ENCODE assay signal across 26 mouse cellular contexts in genomic region chr6:137512753-137513152, GRCm38 (mm10).
DNase-seq lines count a peak whose midpoint lies in the region; ATAC-seq lines count a peak whose summit lies in the region.
"Had no signal": no experiment of that assay in that cellular context is flagged by ENCODE, and none has a peak within 500 bp of the region (broad histone marks: within the 10 kb centered on the region; RNA-seq: fewer than 3 reads in every experiment).

No protein-coding gene starts in this region.

- peaks cover 10% of the 10 kb centered on the region for H3K36me3 ChIP-seq in heart, embryonic 15.5 days
- H3K36me3 ChIP-seq in limb, embryonic 10.5 days, result no peaks in the 10 kb centered on the region
- no peaks in the 10 kb centered on the region for H3K36me3 ChIP-seq in liver, embryonic 12.5 days
- H3K36me3 ChIP-seq: forebrain, embryonic 12.5 days had no signal

- peak overlapping the region; percentile 33 for H3K27ac ChIP-seq in heart, embryonic 15.5 days
- H3K27ac ChIP-seq in limb, embryonic 10.5 days, result no peak overlapping the region
- no peak overlapping the region for H3K27ac ChIP-seq in liver, embryonic 12.5 days
- H3K27ac ChIP-seq: embryonic facial prominence, embryonic 13.5 days; forebrain, embryonic 12.5 days; intestine, embryonic 15.5 days; layer of hippocampus, adult 2 months; limb, embryonic 13.5 days; stomach, embryonic 15.5 days had no signal

- DNase-seq in heart, postnatal 4 days, result no peak
- peak; percentile 7 for DNase-seq in limb, embryonic 10.5 days (ENCODE audit: low spot score)
- no peak for DNase-seq in cerebellum, adult 9-11 months
- DNase-seq in ovary, postnatal 10 days (ENCODE audit: low spot score), result no peak
- DNase-seq: adrenal gland, adult 8-10 months; cerebellum, adult 11-12 months; cerebellum, postnatal 25 days; embryo, embryonic 11 days; gastrocnemius, postnatal 25 days; kidney, adult 8-10 months; kidney, postnatal 25 days; lung, embryonic 14.5 days; lung, postnatal 36 days; thymus, postnatal 36 days had no signal

- no peaks in the 10 kb centered on the region for H3K4me1 ChIP-seq in heart, embryonic 15.5 days (replicated peaks)
- no peaks in the 10 kb centered on the region for H3K4me1 ChIP-seq in limb, embryonic 10.5 days
- peaks cover 13% of the 10 kb centered on the region; the same call in 1 of the 2 replicates for H3K4me1 ChIP-seq in liver, embryonic 12.5 days
- H3K4me1 ChIP-seq: embryonic facial prominence, embryonic 13.5 days; forebrain, embryonic 12.5 days; intestine, embryonic 15.5 days; limb, embryonic 13.5 days; stomach, embryonic 15.5 days had no signal

- no peak overlapping the region for H3K9ac ChIP-seq in heart, embryonic 15.5 days
- no peak overlapping the region for H3K9ac ChIP-seq in liver, embryonic 12.5 days
- H3K9ac ChIP-seq: embryonic facial prominence, embryonic 13.5 days; forebrain, embryonic 12.5 days; intestine, embryonic 15.5 days; limb, embryonic 13.5 days; lung, embryonic 14.5 days; stomach, embryonic 15.5 days had no signal

- WGBS in heart, embryonic 15.5 days, result 39% methylated on average over 5 of the region's 5 CpGs
- 86% methylated on average over 5 of the region's 5 CpGs for WGBS in limb, embryonic 10.5 days
- 11% methylated on average over 5 of the region's 5 CpGs for WGBS in liver, embryonic 12.5 days (ENCODE audit: insufficient replicate concordance)

- H3K4me2 ChIP-seq in heart, embryonic 15.5 days, result no peak overlapping the region
- H3K4me2 ChIP-seq in liver, embryonic 12.5 days, result no peak overlapping the region
- H3K4me2 ChIP-seq: embryonic facial prominence, embryonic 13.5 days; forebrain, embryonic 12.5 days; intestine, embryonic 15.5 days; limb, embryonic 13.5 days; lung, embryonic 14.5 days; stomach, embryonic 15.5 days had no signal

- peak; percentile 62 for ATAC-seq in heart, embryonic 15.5 days (replicated peaks; ENCODE audit: insufficient number of reproducible peaks, insufficient read depth, low FRiP score, low read depth)
- peak; percentile 79 for ATAC-seq in liver, embryonic 12.5 days
- peak; percentile 75 for ATAC-seq in megakaryocyte progenitor cell, adult 5-6 weeks (replicated peaks; ENCODE audit: poor library complexity)
- ATAC-seq: activated CD4-positive, CD25-positive, alpha-beta regulatory T cell, adult 4 months; hindbrain, embryonic 16.5 days; intestine, embryonic 15.5 days had no signal

- H3K27me3 ChIP-seq in heart, embryonic 15.5 days, result no peaks in the 10 kb centered on the region
- H3K27me3 ChIP-seq in limb, embryonic 10.5 days (ENCODE audit: low read depth, poor library complexity, severe bottlenecking), result no peaks in the 10 kb centered on the region
- no peaks in the 10 kb centered on the region for H3K27me3 ChIP-seq in liver, embryonic 12.5 days (replicated peaks)
- H3K27me3 ChIP-seq: embryonic facial prominence, embryonic 13.5 days; forebrain, embryonic 12.5 days; intestine, embryonic 15.5 days; limb, embryonic 13.5 days; stomach, embryonic 15.5 days had no signal

- no peaks in the 10 kb centered on the region for H3K9me3 ChIP-seq in heart, embryonic 15.5 days (replicated peaks)
- H3K9me3 ChIP-seq in limb, embryonic 10.5 days (replicated peaks), result no peaks in the 10 kb centered on the region
- H3K9me3 ChIP-seq in liver, embryonic 12.5 days (replicated peaks), result no peaks in the 10 kb centered on the region
- H3K9me3 ChIP-seq: embryonic facial prominence, embryonic 13.5 days; forebrain, embryonic 12.5 days; intestine, embryonic 15.5 days; limb, embryonic 13.5 days; stomach, embryonic 15.5 days had no signal

- H3K4me3 ChIP-seq in heart, embryonic 15.5 days, result no peak overlapping the region
- H3K4me3 ChIP-seq in limb, embryonic 10.5 days, result no peak overlapping the region
- no peak overlapping the region for H3K4me3 ChIP-seq in liver, embryonic 12.5 days
- H3K4me3 ChIP-seq: embryonic facial prominence, embryonic 13.5 days; erythroblast, embryonic 14.5 days; forebrain, embryonic 12.5 days; intestine, embryonic 15.5 days; layer of hippocampus, adult 2 months; limb, embryonic 13.5 days; stomach, embryonic 15.5 days had no signal
